Mouse (Mus musculus): ENCODE measurements at regions not wholly inside any gene's neighbourhood (a gene's known extent, or its start where the extent isn't known, plus 50 kb on each side); places are given as distances from the start of the nearest gene placed in this dataset.
A peak's percentile ranks its signal among the peaks of the same experiment; 100 is the strongest.

DNA sequence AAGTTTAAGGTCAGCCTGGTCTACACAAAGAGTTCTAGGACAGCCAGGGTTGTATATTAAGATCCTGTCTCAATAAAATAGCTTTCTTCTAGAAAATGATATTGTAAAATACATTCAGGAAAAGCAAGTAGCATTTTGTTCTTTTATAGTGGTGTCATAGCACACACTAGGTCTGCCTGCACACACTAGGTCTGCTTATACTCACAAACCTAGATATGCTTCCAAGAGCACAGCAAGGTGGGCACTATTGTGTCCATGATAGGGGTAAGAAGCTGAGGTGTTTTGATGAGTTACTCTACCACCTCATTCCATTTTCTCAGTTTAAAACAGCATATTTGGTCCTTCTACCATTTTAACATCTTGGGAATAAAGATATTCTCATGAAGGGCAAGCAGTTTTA lies 185.8 kb upstream of the Il12b start:
- no peak for DNase-seq (ENCODE audit: low spot score)
- no peaks in the 10 kb centered on the region for H3K36me3 ChIP-seq

DNA sequence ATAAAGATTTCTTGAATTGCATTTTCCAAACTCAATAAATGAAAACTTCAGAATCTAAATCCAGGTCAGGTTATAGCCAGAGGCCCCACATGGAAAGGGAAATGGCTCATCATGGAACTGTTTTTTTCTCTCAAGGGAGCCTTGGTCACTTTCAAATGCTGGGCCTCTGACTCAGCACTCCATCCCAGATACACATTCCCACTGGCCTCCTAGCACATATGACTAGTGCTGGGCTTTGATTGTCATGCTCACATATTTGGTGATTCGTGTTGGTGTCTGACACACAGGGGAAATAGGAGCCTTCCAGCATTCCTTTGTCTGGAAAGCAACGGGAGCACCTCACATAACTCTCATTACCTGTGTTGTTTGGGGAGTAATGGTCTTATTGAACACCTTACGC lies 183.5 kb upstream of the Il12b start:
- 87% methylated on average over 3 of the region's 3 CpGs for WGBS
- no peaks in the 10 kb centered on the region for H3K36me3 ChIP-seq
- no peaks in the 10 kb centered on the region for H3K9me3 ChIP-seq
- no peaks in the 10 kb centered on the region for H3K4me1 ChIP-seq
- no peaks in the 10 kb centered on the region for H3K27me3 ChIP-seq (ENCODE audit: insufficient read depth, poor library complexity, severe bottlenecking)
- H3K4me3 ChIP-seq: no peak overlapping the region
- H3K27ac ChIP-seq: no peak overlapping the region
- no peak for DNase-seq (ENCODE audit: low spot score)

More for the DNA sequence above, 185.8 kb upstream of the Il12b start:
- Histone ChIP-seq H3K4me1 (no peaks in the 10 kb centered on the region), H3K9me3 (no peaks in the 10 kb centered on the region), H3K27me3 (ENCODE audit: insufficient read depth, poor library complexity, severe bottlenecking) (no peaks in the 10 kb centered on the region), H3K27ac (no peak overlapping the region), H3K4me3 (no peak overlapping the region)

DNA sequence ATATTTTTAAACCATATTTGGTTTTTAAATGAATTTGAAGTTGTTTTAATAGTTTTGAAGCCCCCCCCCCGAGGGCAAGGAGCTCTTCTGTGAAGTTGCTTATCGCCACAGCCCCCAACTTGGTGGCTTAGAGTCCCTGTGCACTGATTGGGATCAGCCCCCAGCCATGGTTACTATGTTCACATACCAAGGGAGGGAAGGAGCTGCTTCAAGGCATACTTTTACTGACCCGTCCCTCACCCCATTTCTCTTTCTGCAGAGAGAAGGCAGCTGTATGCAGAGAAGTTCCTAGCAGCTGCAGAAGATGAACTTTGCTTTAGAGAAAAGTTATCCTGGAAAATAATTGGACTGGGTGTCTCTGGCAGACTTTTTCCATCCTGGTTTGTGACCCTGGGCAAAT lies 179.9 kb upstream of the Il12b start:
- H3K9me3 ChIP-seq: no peaks in the 10 kb centered on the region
- H3K27ac ChIP-seq: no peak overlapping the region
- no peaks in the 10 kb centered on the region for H3K36me3 ChIP-seq
- no peaks in the 10 kb centered on the region for H3K27me3 ChIP-seq (ENCODE audit: insufficient read depth, poor library complexity, severe bottlenecking)
- 60% methylated on average over 3 of the region's 3 CpGs for WGBS
- no peak for DNase-seq (ENCODE audit: low spot score)
- no peak overlapping the region for H3K4me3 ChIP-seq
- H3K4me1 ChIP-seq: no peaks in the 10 kb centered on the region

DNA sequence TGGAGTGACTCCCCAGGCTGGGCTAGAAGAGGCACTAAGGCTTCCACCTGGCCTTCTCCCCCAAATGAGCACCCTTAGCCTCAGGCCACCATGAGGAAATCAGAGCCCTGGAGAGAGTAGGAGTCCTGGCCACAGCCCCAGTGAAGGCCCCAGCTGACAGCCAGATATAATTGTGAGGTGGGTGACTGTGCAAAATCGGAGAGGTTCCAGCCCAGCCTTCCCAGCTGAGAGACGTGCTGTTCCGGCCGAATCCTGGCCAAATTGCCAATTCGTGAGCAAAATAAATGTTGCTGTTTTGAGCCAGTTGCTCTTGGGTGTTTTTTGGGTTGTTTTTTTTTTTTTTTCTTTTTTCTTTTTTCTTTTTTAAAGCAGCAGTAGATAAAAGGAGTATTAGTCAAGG lies 169.9 kb upstream of the Il12b start:
- Histone ChIP-seq H3K27ac (no peak overlapping the region), H3K4me1 (no peaks in the 10 kb centered on the region), H3K9me3 (no peaks in the 10 kb centered on the region), H3K4me3 (no peak overlapping the region), H3K27me3 (ENCODE audit: insufficient read depth, poor library complexity, severe bottlenecking) (no peaks in the 10 kb centered on the region), H3K36me3 (no peaks in the 10 kb centered on the region)
- no peak for DNase-seq (ENCODE audit: low spot score)
- 87% methylated on average over 5 of the region's 5 CpGs for WGBS

DNA sequence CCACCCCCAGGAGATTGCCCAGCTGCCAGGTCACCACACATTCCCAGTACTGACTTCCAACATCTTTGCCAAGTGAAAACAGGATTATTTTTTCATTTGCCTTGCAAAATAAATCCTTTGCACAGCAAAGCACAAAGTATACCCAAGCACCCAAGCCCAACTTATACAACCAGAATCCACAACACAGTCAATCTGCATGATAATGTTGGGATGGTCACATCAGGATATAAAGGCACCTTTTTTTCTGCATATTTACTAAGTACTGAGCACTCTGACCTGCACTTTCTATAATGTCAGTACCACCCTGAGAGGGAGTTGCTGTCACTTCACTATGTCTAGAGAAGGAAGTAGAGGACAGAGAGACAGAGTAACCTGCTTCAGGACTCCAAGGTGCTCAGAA lies 164.4 kb upstream of the Il12b start:
- Histone ChIP-seq H3K27ac (no peak overlapping the region), H3K9me3 (no peaks in the 10 kb centered on the region), H3K36me3 (no peaks in the 10 kb centered on the region), H3K4me1 (no peaks in the 10 kb centered on the region), H3K4me3 (no peak overlapping the region), H3K27me3 (ENCODE audit: insufficient read depth, poor library complexity, severe bottlenecking) (no peaks in the 10 kb centered on the region)
- no peak for DNase-seq (ENCODE audit: low spot score)

DNA sequence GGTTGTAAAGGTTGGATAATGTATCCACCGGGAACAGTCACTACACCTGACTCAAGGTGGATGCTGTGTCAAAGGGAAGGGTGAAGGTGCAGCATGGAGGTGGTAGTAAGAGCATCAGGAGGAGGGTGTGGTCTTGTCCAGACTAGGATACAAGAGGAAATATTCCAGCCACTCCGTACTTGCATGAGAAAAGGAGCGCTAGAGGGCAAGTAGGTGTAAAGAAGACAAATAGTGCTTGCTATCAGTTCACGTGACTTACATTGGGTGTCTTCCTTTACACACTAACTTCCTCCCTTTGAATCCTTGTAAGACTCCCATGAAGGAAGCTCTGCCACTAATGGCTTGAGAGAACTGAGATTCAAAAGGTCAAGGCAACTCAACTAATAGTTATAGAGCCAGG lies 161.8 kb upstream of the Il12b start:
- Histone ChIP-seq H3K27me3 (ENCODE audit: insufficient read depth, poor library complexity, severe bottlenecking) (no peaks in the 10 kb centered on the region), H3K4me1 (peaks cover 4% of the 10 kb centered on the region), H3K9me3 (no peaks in the 10 kb centered on the region), H3K36me3 (no peaks in the 10 kb centered on the region), H3K27ac (no peak overlapping the region), H3K4me3 (no peak overlapping the region)
- DNase-seq (ENCODE audit: low spot score): no peak
- 87% methylated on average over 4 of the region's 4 CpGs for WGBS

DNA sequence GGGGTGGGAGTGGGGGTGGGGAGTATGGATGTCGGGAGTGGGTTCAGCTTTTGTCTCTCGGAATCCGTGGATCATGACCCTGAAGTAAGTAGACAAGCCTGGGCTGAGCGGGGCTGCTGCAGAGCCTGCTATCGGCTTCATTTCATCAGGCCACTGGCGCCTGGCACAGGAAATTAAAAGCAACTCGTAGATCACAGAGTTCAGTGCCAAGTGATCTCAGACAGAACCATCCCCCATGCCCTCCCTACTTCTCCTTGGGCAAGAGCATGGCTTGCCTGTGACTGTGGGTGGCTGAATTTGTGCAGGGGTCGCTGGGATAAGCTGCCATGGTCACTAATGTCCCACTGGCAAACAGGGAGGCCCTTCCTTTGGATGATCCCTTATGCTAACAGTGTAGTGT lies 161.3 kb upstream of the Il12b start:
- Histone ChIP-seq H3K4me1 (peaks cover 10% of the 10 kb centered on the region), H3K27ac (no peak overlapping the region), H3K36me3 (no peaks in the 10 kb centered on the region), H3K27me3 (ENCODE audit: insufficient read depth, poor library complexity, severe bottlenecking) (no peaks in the 10 kb centered on the region), H3K9me3 (no peaks in the 10 kb centered on the region), H3K4me3 (no peak overlapping the region)
- DNase-seq (ENCODE audit: low spot score): no peak
- 69% methylated on average over 8 of the region's 8 CpGs for WGBS

DNA sequence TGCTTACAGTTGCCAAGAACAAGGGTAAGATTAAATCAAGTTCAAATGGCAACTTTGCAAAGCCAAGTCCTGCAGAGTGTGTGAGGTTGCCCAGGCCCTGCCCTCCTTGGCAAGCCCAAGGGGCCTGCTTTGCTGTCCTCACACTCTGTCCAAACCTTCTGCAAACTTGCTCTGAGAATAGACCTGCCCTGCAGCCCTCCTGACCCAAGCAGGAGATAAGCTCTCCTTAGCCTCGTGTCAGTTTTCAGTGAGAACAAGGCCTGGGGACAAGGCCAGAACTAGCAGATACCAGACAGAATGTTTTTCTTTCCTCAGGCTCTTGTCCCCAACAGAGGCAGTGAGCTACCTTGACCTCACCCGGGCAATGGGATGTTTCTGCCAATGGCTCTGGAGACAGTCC lies 156.7 kb upstream of the Il12b start:
- Histone ChIP-seq H3K4me1 (peaks cover 13% of the 10 kb centered on the region), H3K9me3 (no peaks in the 10 kb centered on the region), H3K36me3 (no peaks in the 10 kb centered on the region), H3K4me3 (no peak overlapping the region), H3K27ac (peak overlapping the region; percentile 16; the same call in 1 of the 2 replicates), H3K27me3 (ENCODE audit: insufficient read depth, poor library complexity, severe bottlenecking) (no peaks in the 10 kb centered on the region)
- DNase-seq (ENCODE audit: low spot score): peak; percentile 80
- 8% methylated on average over 2 of the region's 2 CpGs for WGBS

DNA sequence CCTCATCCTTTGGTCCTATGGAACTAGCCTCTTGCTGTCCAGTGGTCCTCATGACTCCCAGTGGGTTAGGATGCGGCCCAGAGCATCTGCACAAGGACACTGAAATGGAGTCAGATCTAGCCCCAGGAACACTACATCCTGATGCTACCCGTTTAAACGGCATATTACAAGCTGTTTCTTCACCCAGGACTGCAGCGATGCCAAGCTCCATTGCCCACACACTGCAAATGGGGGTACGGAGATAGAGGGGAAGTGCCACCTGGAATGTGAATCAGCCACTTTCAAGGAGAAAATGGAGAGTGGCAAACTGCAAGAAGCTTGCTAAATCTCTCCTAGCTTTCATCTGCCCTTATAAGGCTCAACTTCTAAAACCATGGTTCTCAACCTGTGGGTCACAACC lies 148.0 kb upstream of the Il12b start:
- Histone ChIP-seq H3K36me3 (no peaks in the 10 kb centered on the region), H3K27ac (no peak overlapping the region), H3K9me3 (no peaks in the 10 kb centered on the region), H3K27me3 (ENCODE audit: insufficient read depth, poor library complexity, severe bottlenecking) (no peaks in the 10 kb centered on the region), H3K4me1 (no peaks in the 10 kb centered on the region), H3K4me3 (no peak overlapping the region)
- WGBS: 85% methylated on average over 5 of the region's 5 CpGs
- DNase-seq (ENCODE audit: low spot score): no peak

DNA sequence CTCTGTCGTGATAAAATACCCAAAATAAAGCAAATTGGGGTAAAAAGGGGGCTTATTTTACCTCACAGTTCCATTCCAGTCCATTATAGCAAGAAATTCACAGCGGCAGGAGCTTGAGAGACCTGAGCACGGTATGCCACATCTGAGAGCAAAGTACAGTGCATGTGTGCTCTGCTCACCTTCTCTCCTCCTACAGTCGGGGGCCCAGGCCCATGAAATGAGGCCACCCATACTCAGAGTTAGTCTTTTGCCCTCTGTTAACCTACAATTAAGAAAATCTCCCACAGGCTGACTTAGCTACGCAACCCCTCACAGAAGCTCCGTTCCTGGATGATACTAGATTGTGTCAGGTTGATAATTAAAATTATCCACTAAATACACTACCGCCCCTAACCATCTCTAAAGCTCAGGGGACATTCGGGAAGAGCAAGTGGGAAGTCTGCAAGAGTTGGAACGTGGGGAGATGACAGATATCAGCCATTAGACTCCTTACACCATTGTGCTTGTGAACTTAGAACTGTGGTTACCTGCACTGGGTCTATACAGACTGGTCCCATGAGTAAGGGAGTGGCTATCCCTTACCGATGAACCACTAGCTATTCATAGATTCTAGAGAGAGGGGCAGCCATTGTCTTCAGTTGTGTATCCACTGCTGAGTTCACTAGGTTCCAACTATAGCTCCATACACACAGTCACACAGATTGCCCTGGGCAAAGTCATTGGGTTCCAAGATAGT lies 139.3 kb upstream of the Il12b start:
- H3K4me3 ChIP-seq: no peak overlapping the region
- 81% methylated on average over 10 of the region's 10 CpGs for WGBS
- H3K36me3 ChIP-seq: no peaks in the 10 kb centered on the region
- DNase-seq (ENCODE audit: low spot score): no peak
- no peak overlapping the region for H3K27ac ChIP-seq
- no peaks in the 10 kb centered on the region; the same call in 1 of the 2 replicates for H3K27me3 ChIP-seq (ENCODE audit: insufficient read depth, poor library complexity, severe bottlenecking)
- H3K9me3 ChIP-seq: no peaks in the 10 kb centered on the region
- H3K4me1 ChIP-seq: no peaks in the 10 kb centered on the region; the same call in 1 of the 2 replicates

DNA sequence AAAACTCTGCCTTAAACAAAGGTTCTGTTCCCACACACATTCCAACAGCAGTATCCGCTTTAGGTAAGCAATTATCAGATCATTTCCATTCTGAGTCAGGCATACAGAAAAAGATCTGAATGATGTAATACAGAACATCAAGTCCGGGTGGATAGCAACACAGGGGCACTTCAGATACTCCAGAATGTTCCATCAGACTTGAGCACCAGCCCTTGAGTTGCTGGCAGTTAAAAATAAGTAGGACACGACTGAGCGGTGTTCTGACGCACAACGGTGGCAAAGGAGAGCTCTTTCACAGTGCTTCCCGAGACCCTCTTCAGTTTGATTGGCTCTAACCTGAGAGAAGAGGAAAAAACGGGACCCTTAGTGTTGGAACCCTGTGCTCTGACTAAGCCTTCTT lies 138.2 kb upstream of the Il12b start:
- H3K4me1 ChIP-seq: no peaks in the 10 kb centered on the region; the same call in 1 of the 2 replicates
- H3K36me3 ChIP-seq: no peaks in the 10 kb centered on the region
- no peak overlapping the region for H3K27ac ChIP-seq
- H3K4me3 ChIP-seq: no peak overlapping the region
- 50% methylated on average over 8 of the region's 8 CpGs for WGBS
- H3K9me3 ChIP-seq: no peaks in the 10 kb centered on the region
- no peak for DNase-seq (ENCODE audit: low spot score)
- H3K27me3 ChIP-seq (ENCODE audit: insufficient read depth, poor library complexity, severe bottlenecking): no peaks in the 10 kb centered on the region; the same call in 1 of the 2 replicates

DNA sequence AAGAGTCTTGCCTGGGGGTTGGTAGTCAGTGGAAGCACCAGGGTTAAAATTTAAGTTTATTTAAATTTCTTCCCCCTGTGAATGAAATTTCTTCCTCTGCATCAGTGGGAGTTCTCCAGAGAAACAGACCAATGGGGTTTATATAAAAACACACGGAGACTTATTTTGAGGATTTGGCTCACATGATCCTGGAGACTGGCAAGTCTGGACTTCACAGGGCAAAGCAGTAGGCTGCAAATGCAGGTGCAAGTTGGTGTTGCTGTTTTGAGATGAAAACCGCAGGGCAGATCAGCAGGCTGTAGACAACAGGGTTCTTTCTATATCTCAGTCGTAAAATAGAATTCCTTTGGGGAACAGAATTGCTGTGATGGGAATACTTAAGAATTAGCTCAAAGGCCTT lies 137.3 kb upstream of the Il12b start:
- Histone ChIP-seq H3K4me3 (no peak overlapping the region), H3K36me3 (no peaks in the 10 kb centered on the region), H3K27ac (no peak overlapping the region), H3K4me1 (no peaks in the 10 kb centered on the region; the same call in 1 of the 2 replicates), H3K9me3 (no peaks in the 10 kb centered on the region), H3K27me3 (ENCODE audit: insufficient read depth, poor library complexity, severe bottlenecking) (no peaks in the 10 kb centered on the region; the same call in 1 of the 2 replicates)
- WGBS: 85% methylated on average over 3 of the region's 3 CpGs
- DNase-seq (ENCODE audit: low spot score): no peak

DNA sequence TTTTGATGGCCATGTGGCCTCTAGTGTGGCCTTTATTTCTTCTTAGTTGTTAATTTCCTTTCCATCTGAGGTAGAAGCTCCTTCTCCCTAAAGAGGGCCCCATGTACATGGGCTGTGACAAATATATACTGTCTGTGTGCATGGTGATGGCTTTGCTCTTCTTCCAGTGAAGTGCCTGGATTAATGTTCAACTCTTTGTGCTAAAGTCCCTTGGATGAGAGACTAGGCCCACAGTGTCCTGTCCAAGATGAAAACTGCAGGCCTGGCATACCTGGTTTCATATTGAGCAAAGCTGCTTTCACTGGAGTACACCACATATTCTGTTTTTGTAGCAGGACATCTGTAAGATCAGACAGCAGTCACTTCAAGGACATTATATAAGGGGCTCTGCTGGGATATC lies 127.6 kb upstream of the Il12b start:
- no peaks in the 10 kb centered on the region for H3K9me3 ChIP-seq
- no peak overlapping the region for H3K4me3 ChIP-seq
- no peaks in the 10 kb centered on the region for H3K36me3 ChIP-seq
- H3K27ac ChIP-seq: no peak overlapping the region
- no peak for DNase-seq (ENCODE audit: low spot score)
- no peaks in the 10 kb centered on the region for H3K27me3 ChIP-seq (ENCODE audit: insufficient read depth, poor library complexity, severe bottlenecking)
- H3K4me1 ChIP-seq: no peaks in the 10 kb centered on the region

DNA sequence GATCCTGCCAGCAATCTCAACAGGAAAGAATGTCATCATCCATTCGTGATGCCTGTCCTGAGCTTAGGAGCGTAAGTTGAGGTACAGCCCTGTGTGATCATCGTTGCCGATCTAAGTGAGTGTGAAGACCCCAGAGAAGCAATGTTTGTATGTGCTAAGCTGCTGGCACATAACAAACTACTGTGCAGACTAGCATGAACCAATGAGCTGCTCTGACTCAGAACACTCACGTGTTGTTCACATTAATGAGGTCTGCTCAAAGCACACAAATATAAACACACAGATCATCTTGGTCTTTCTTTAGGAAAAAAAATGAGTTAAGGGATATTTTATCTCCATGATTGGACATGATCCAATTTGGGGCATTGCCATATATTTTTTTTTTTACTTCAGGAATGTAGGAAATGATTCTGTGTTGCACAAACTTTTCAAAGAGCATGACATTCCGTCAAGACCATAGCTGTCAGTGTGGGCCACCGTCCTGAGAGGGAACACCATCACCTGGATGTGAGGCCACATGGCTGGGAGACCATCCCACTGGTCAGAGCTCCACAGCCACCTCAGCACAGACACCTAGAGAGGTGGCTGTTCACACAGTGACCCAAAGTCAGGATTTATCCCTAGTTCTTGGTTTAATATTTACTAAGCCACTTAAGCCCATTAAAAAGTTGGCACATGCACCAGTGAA lies 121.2 kb upstream of the Il12b start:
- DNase-seq (ENCODE audit: low spot score): no peak
- 80% methylated on average over 7 of the region's 7 CpGs for WGBS
- no peak overlapping the region for H3K4me3 ChIP-seq

More for the DNA sequence above, 121.2 kb upstream of the Il12b start:
- Histone ChIP-seq H3K36me3 (no peaks in the 10 kb centered on the region), H3K9me3 (no peaks in the 10 kb centered on the region), H3K27ac (no peak overlapping the region), H3K4me1 (no peaks in the 10 kb centered on the region), H3K27me3 (ENCODE audit: insufficient read depth, poor library complexity, severe bottlenecking) (no peaks in the 10 kb centered on the region)
